Mouse (Mus musculus): ENCODE measurements around the gene Ranbp3.

DNA sequence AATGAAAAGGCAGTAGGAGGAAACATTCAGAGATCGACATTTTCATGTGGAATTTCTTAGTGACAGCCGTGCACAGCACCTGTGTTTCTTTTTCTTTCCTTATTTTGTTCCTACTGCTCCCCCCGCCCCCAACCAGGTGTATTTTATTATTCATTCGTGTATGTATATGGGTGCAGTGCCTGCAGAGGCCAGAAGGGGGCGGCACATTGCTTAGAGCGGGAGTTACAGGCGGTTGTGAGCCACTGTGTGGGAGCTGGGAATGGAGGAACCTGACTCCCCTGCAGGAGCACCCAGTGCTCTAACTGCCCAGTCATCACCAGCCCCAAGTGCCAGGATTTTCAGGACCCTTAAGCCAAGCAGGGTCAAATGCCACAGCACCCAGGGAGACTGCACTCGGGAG is 63.4 kb downstream of the Ranbp3 start:
- TF ChIP-seq CHD1 (IDR thresholded peaks at IDR 0.05; ENCODE audit: low read depth, low read length) (no peak), CTCF (conservative IDR thresholded peaks at IDR 0.05 in 1 of 2, IDR thresholded peaks at IDR 0.05 in 1 of 2; ENCODE audit: low read depth in 2 of 2, low read length in 2 of 2) (peak in 1 of 2 experiments; percentile 59; a peak in 3 of 4 replicates), TCF12 (IDR thresholded peaks at IDR 0.05; ENCODE audit: low read depth, low read length) (no peak), USF1 (IDR thresholded peaks at IDR 0.05; ENCODE audit: low read depth, low read length) (no peak), MAX (IDR thresholded peaks at IDR 0.05; ENCODE audit: low read length) (no peak), ZMIZ1 (IDR thresholded peaks at IDR 0.05; ENCODE audit: low read depth, low read length) (no peak), MEF2A (IDR thresholded peaks at IDR 0.05; ENCODE audit: borderline replicate concordance, low read depth, low read length) (no peak), MAFK (IDR thresholded peaks at IDR 0.05; ENCODE audit: insufficient replicate concordance, low read length) (no peak), POLR2AphosphoS2 (IDR thresholded peaks at IDR 0.05; ENCODE audit: low read depth, low read length) (no peak), TBP (conservative IDR thresholded peaks at IDR 0.05; ENCODE audit: low read depth, low read length) (no peak), RCOR1 (conservative IDR thresholded peaks at IDR 0.05; ENCODE audit: low read depth, low read length) (no peak), UBTF (IDR thresholded peaks at IDR 0.05; ENCODE audit: low read depth, low read length) (no peak)

All from CH12.LX (cell line).